Mouse (Mus musculus) kidney, embryonic 14.5 days (tissue): ENCODE data around the gene Tmem253. TPM values are rescaled to one million over a fixed set of nuclear protein-coding genes. Genes with fewer than 3 reads are reported as not detected.
"Not testable (repeated sequence)": the region's sequence is repeated elsewhere in the genome, so short reads cannot be mapped to it uniquely, and the experiment has no call there.

Experiments
- ATAC-seq: fragments of 200-750 bp; cut with Nextera tagmentation; 2 replicates; pipeline ENCODE4 v1.8.0; 2017; ENCODE audit warnings: moderate number of reproducible peaks, mild to moderate bottlenecking, moderate TSS enrichment, moderate library complexity; ENCODE audit not compliant: low FRiP score, low TSS enrichment
- H3K27ac ChIP-seq: fragments of 300-500 bp; sonication (generic); 2 replicates; pipeline ENCODE4 v1.5.1; 2014; ENCODE audit warnings: low read depth, mild to moderate bottlenecking, low read length, moderate library complexity, mixed read lengths
- H3K27me3 ChIP-seq: fragments of 300-500 bp; sonication (generic); 2 replicates; pipeline ENCODE4 v1.6.1; 2014; ENCODE audit warnings: mild to moderate bottlenecking, low read length; ENCODE audit not compliant: control insufficient read depth, insufficient read depth
- H3K36me3 ChIP-seq: fragments of 300-500 bp; sonication (generic); 2 replicates; pipeline ENCODE4 v1.6.1; 2014; ENCODE audit warnings: low read length, mixed read lengths; ENCODE audit not compliant: control insufficient read depth, insufficient read depth
- H3K4me1 ChIP-seq: fragments of 300-500 bp; sonication (generic); 2 replicates; pipeline ENCODE4 v1.6.1; 2014; ENCODE audit warnings: low read length, mixed read lengths; ENCODE audit not compliant: control insufficient read depth, insufficient read depth
- H3K4me2 ChIP-seq: fragments of 300-500 bp; sonication (generic); replicated peaks from 2 replicates; pipeline ENCODE4 v1.6.1; 2014; ENCODE audit warnings: low read depth, mild to moderate bottlenecking, low read length
- H3K4me3 ChIP-seq: fragments of 300-500 bp; sonication (generic); 2 replicates; pipeline ENCODE4 v1.5.1; 2014; ENCODE audit warnings: mild to moderate bottlenecking, low read length
- H3K9ac ChIP-seq: fragments of 300-500 bp; sonication (generic); 2 replicates; pipeline ENCODE4 v1.6.1; 2014; ENCODE audit warnings: low read depth, mild to moderate bottlenecking, low read length, moderate library complexity
- H3K9me3 ChIP-seq: fragments of 300-500 bp; sonication (generic); 2 replicates; pipeline ENCODE4 v1.6.1; 2016; ENCODE audit warnings: low read length; ENCODE audit not compliant: control insufficient read depth
- WGBS: fragments of 180-500 bp; shearing (Covaris S2); extraction: QIAGEN DNeasy Blood & Tissue Kit; methylation state at CpG from one replicate; pipeline ENCODE4 v1.1.7; 2014; 5-methylcytosine and 5-hydroxymethylcytosine counted together
- polyA plus RNA-seq: library from polyadenylated mRNA; unstranded; fragments of >200 nt; fragmentation: Nextera tagmentation; extraction: Ambion mirVana; gene quantifications from 2 replicates; pipeline ENCODE4 v1.2.1, GENCODE M21; 2014

The Tmem253 gene
- polyA plus RNA-seq, 1 experiment from 2014 or later, result 0.57 TPM

DNA sequence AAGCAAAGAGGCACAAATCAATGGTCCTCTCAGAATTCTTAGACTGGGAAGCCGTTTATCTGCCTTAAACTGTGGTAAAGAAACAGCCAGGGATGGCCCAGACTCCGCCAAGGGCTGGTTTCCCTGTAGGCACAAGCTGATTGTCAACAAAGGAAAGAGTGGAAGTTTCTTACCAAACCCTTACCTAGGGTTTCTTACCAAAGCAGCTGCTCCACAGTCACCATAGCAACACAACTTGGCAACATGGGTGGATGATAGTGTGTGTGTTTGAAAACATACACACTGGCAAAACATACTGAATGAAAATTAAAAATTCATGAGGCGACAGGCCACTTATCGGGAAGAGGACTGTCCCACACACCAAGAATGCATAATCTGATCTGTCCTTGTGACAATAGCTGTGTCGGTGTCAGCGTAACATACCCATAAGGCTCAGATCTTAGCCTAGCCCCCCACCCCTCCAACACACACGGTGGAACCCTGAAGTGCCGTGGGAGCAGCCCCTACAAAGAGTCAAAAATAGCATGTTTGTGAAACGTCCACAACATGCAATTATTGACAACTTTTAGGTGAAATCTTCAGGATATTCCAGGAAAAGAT lies 30.6 kb downstream of the Tmem253 start:
- 81% methylated on average over 9 of the region's 9 CpGs for WGBS
- Histone ChIP-seq H3K36me3 (no peaks in the 10 kb centered on the region), H3K9ac (no peak overlapping the region), H3K4me1 (no peaks in the 10 kb centered on the region), H3K4me3 (no peak overlapping the region), H3K27ac (no peak overlapping the region), H3K9me3 (no peaks in the 10 kb centered on the region), H3K4me2 (no peak overlapping the region), H3K27me3 (peaks cover 2% of the 10 kb centered on the region; the same call in 1 of the 2 replicates)
- no peak for ATAC-seq

DNA sequence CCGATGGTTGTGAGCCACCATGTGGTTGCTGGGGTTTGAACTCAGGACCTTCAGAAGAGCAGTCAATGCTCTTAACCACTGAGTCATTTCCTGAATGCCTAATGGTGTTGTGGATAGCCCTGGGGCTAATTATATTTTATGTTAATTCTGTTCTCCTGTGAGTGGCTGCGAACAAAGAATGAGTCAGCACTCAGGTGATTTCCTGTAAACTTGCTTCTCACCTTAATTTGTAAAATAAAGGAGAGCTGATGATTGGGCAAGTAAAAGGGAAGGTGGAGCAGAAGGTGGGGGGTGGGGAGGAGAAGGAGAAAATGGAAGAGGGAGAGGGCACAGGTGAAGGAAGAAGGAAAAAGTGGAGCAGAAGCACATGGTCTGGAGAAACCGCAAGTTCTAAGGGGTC lies 37.3 kb downstream of the Tmem253 start:
- 90% methylated on average over 3 of the region's 3 CpGs for WGBS
- not testable (repeated sequence) for H3K9ac ChIP-seq, H3K9me3 ChIP-seq, H3K36me3 ChIP-seq, H3K4me3 ChIP-seq, ATAC-seq, H3K27me3 ChIP-seq, H3K4me1 ChIP-seq, H3K27ac ChIP-seq, H3K4me2 ChIP-seq

DNA sequence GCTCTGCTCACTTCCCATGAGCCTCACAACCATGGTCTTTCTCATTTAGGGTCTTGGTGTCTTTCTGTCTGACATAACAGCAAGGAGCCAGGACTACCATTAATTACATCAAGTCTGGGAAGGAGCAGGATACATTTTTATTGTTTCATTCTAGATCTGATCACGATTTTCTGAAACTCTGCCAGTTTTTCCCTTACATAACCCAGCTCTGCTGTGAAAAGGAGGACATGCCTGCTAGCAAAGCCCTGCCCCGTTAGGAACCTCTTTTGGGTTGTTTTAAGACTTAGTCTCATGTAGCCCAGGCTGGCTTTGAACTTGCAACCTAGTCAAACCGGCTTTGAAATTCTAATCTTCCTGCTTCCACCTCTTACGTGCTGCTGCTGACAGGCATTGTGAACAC lies 44.5 kb downstream of the Tmem253 start:
- no peaks in the 10 kb centered on the region for H3K27me3 ChIP-seq
- 55% methylated on average over 4 of the region's 4 CpGs for WGBS
- no peak overlapping the region for H3K27ac ChIP-seq
- no peaks in the 10 kb centered on the region for H3K9me3 ChIP-seq
- no peak overlapping the region for H3K4me3 ChIP-seq
- H3K9ac ChIP-seq, result no peak overlapping the region
- H3K4me2 ChIP-seq, result no peak overlapping the region
- no peak for ATAC-seq
- no peaks in the 10 kb centered on the region for H3K4me1 ChIP-seq
- H3K36me3 ChIP-seq, result no peaks in the 10 kb centered on the region

DNA sequence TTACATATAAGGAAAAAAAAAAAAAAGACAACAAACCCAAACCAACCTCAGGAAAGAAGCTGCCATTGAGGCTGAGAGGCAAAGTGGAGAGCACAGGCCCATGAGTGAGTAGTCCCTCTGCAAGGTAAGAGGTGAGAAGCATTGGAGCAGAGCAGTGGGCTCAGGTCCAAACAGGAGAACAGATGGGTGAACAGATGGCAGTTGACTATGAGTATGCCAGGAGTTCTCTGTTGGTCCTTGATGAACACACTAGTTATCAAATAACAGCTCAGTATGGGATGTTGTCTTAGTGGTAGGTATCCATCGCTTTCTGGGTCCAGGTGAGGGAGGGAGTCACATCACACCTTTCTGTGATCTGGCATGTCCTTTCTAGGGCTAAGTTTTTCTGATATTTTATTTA lies 45.3 kb downstream of the Tmem253 start:
- Histone ChIP-seq H3K4me1 (no peaks in the 10 kb centered on the region), H3K9ac (no peak overlapping the region), H3K27ac (no peak overlapping the region), H3K4me2 (no peak overlapping the region), H3K4me3 (no peak overlapping the region), H3K36me3 (no peaks in the 10 kb centered on the region), H3K27me3 (no peaks in the 10 kb centered on the region), H3K9me3 (no peaks in the 10 kb centered on the region)
- ATAC-seq, result no peak
- WGBS, result 86% methylated on average over 1 of the region's 1 CpGs

DNA sequence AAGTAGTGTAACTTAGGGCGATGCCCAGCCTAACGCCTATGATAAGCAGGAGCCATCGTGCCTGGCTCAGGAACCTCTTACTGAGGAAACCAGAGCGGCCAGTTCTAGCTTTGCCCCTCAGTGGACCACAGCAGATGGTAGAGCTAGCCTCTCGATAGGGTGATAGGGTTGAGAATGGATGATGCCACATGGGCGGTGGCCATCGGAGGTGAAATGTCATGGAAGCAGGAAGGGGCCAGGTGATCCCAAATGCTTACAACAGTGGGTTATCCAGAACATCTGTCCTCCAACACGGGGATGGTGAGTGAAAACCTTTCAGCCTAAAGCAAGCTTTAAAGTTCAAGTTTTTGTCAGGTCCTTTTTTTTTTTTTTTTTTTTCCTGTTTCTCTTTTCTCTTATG lies 46.3 kb downstream of the Tmem253 start:
- no peak overlapping the region for H3K4me2 ChIP-seq
- 88% methylated on average over 8 of the region's 8 CpGs for WGBS

DNA sequence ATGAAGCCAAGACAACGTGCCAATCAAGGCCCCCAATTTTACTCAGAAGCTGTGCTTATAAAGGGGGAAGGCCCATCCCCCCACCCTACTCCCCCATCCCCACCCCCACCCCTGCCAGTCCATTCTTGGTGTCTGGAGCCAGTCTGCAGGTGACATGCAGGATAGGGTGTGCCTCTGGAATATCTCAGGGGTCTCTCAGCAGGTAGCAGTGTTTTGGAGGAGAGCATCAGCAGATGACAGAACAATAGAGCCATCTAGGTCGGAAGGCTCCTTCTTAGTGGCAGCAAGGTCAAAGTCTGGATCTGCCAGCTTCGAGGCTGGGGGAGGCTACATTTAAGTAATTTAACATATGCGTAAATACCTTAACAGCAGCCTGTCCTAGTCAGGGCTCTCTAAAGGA lies 50.7 kb downstream of the Tmem253 start:
- H3K27ac ChIP-seq, result no peak overlapping the region
- no peaks in the 10 kb centered on the region for H3K9me3 ChIP-seq
- peaks cover 3% of the 10 kb centered on the region; the same call in 1 of the 2 replicates for H3K36me3 ChIP-seq
- no peak overlapping the region for H3K9ac ChIP-seq
- no peaks in the 10 kb centered on the region for H3K4me1 ChIP-seq
- no peaks in the 10 kb centered on the region for H3K27me3 ChIP-seq
- no peak overlapping the region for H3K4me2 ChIP-seq
- no peak overlapping the region for H3K4me3 ChIP-seq
- WGBS, result 60% methylated on average over 4 of the region's 4 CpGs
- ATAC-seq, result no peak

More for the DNA sequence above, 46.3 kb downstream of the Tmem253 start:
- Histone ChIP-seq H3K36me3 (no peaks in the 10 kb centered on the region), H3K9me3 (no peaks in the 10 kb centered on the region), H3K4me1 (no peaks in the 10 kb centered on the region), H3K27ac (no peak overlapping the region), H3K9ac (no peak overlapping the region), H3K27me3 (no peaks in the 10 kb centered on the region), H3K4me3 (no peak overlapping the region)
- ATAC-seq, result no peak

Other genes starting within 250 kb of the Tmem253 start
- gene Ang4, start 242.1 kb upstream of the Tmem253 start, polyA plus RNA-seq, result not detected in 2 replicates
- gene AY358078, start 215.6 kb upstream of the Tmem253 start, polyA plus RNA-seq, result not detected in 2 replicates
- not detected in 2 replicates for gene Ear6, start 162.0 kb upstream of the Tmem253 start, polyA plus RNA-seq
- gene Mettl17, start 130.8 kb upstream of the Tmem253 start, polyA plus RNA-seq, result 42.3 and 56.6 TPM in 2 replicates
- gene Slc39a2, start 122.8 kb upstream of the Tmem253 start, polyA plus RNA-seq, result 0.18 and 0.33 TPM in 2 replicates
- 13.0 and 13.7 TPM in 2 replicates for gene Ndrg2, start 101.5 kb upstream of the Tmem253 start, polyA plus RNA-seq
- not detected in 2 replicates for gene Tppp2, start 97.2 kb upstream of the Tmem253 start, polyA plus RNA-seq
- not detected in 2 replicates for gene Rnase13, start 92.9 kb upstream of the Tmem253 start, polyA plus RNA-seq
- gene Arhgef40, start 30.9 kb upstream of the Tmem253 start, polyA plus RNA-seq, result 72.4 and 74.9 TPM in 2 replicates
- 44.5 and 45.5 TPM in 2 replicates for gene Zfp219, start 5.1 kb downstream of the Tmem253 start, polyA plus RNA-seq
- not detected in 2 replicates for gene Olfr221, start 26.8 kb downstream of the Tmem253 start, polyA plus RNA-seq
- 718 and 725 TPM in 2 replicates for gene Hnrnpc, start 88.4 kb downstream of the Tmem253 start, polyA plus RNA-seq
- gene Rpgrip1, start 95.0 kb downstream of the Tmem253 start, polyA plus RNA-seq, result 76.5 and 134 TPM in 2 replicates
- gene Supt16, start 181.8 kb downstream of the Tmem253 start, polyA plus RNA-seq, result 55.1 and 111 TPM in 2 replicates
- 48.6 and 57.1 TPM in 2 replicates for gene Chd8, start 242.1 kb downstream of the Tmem253 start, polyA plus RNA-seq